Mouse (Mus musculus) forebrain, embryonic 11.5 days (tissue): ENCODE data around the gene Bcan. TPM values are rescaled to one million over a fixed set of nuclear protein-coding genes. Genes with fewer than 3 reads are reported as not detected.
A peak's percentile ranks its signal among the peaks of the same experiment; 100 is the strongest.

ENCODE experiments used
- ATAC-seq: fragments of 200-750 bp; cut with Nextera tagmentation; replicated peaks from 2 replicates; pipeline ENCODE4 v1.8.0; 2017; ENCODE audit warnings: moderate TSS enrichment; ENCODE audit not compliant: low FRiP score
- DNase-seq: peaks from one replicate; pipeline ENCODE4 v3.0.0-alpha.2; 2017; ENCODE audit warnings: low spot score
- H3K27ac ChIP-seq: fragments of 300-500 bp; sonication (generic); 2 replicates; pipeline ENCODE4 v1.5.1; 2014; ENCODE audit warnings: low read depth, low read length
- H3K27me3 ChIP-seq: fragments of 300-500 bp; sonication (generic); 2 replicates; pipeline ENCODE4 v1.6.1; 2014; ENCODE audit warnings: mild to moderate bottlenecking, low read length, mixed read lengths; ENCODE audit not compliant: control insufficient read depth, insufficient read depth
- H3K36me3 ChIP-seq: fragments of 300-500 bp; sonication (generic); 2 replicates; pipeline ENCODE4 v1.6.1; 2014; ENCODE audit warnings: mild to moderate bottlenecking, low read length, moderate library complexity, mixed read lengths; ENCODE audit not compliant: control insufficient read depth, insufficient read depth
- H3K4me1 ChIP-seq: fragments of 300-500 bp; sonication (generic); replicated peaks from 2 replicates; pipeline ENCODE4 v1.6.1; 2014; ENCODE audit warnings: low read length, mixed read lengths; ENCODE audit not compliant: control insufficient read depth, insufficient read depth
- H3K4me2 ChIP-seq: fragments of 300-500 bp; sonication (generic); 2 replicates; pipeline ENCODE4 v1.6.1; 2014; ENCODE audit warnings: low read depth, mild to moderate bottlenecking, low read length, moderate library complexity, mixed read lengths; ENCODE audit not compliant: severe bottlenecking
- H3K4me3 ChIP-seq: fragments of 300-500 bp; sonication (generic); 2 replicates; pipeline ENCODE4 v1.5.1; 2014; ENCODE audit warnings: low read depth, low read length
- H3K9ac ChIP-seq: fragments of 300-500 bp; sonication (generic); 2 replicates; pipeline ENCODE4 v1.6.1; 2014; ENCODE audit warnings: low read length
- H3K9me3 ChIP-seq: fragments of 300-500 bp; sonication (generic); 2 replicates; pipeline ENCODE4 v1.6.1; 2016; ENCODE audit warnings: low read length, mixed read lengths; ENCODE audit not compliant: control insufficient read depth
- WGBS: fragments of 180-500 bp; shearing (Covaris S2); extraction: QIAGEN DNeasy Blood & Tissue Kit; methylation state at CpG from one replicate; pipeline ENCODE4 v1.1.7; 2014; 5-methylcytosine and 5-hydroxymethylcytosine counted together
- polyA plus RNA-seq: library from polyadenylated mRNA; unstranded; fragments of >200 nt; fragmentation: Nextera tagmentation; extraction: Ambion mirVana; gene quantifications from 2 replicates; pipeline ENCODE4 v1.2.1, GENCODE M21; 2014

The Bcan gene
- polyA plus RNA-seq, 1 experiment from 2014 or later: 0.52 TPM

GRCm38 (mm10) chr3:88026823-88027222 lies 26.8 kb upstream of the Bcan start:
- WGBS: 67% methylated on average over 7 of the region's 7 CpGs

GRCm38 (mm10) chr3:88023192-88024074 lies 23.4 kb upstream of the Bcan start:
- H3K27me3 ChIP-seq: peaks cover 58% of the 10 kb centered on the region
- no peaks in the 10 kb centered on the region for H3K36me3 ChIP-seq
- H3K4me2 ChIP-seq: peak overlapping the region; percentile 98
- under 1% methylated on average over 78 of the region's 81 CpGs for WGBS
- ATAC-seq (peak; percentile 70; the same call in 1 of the 2 replicates), DNase-seq (peak; percentile 73)
- peak overlapping the region; percentile 20 for H3K9ac ChIP-seq
- H3K27ac ChIP-seq: no peak overlapping the region
- peaks cover 4% of the 10 kb centered on the region; the same call in 1 of the 2 replicates for H3K9me3 ChIP-seq
- peak overlapping the region; percentile 50 for H3K4me3 ChIP-seq
- peaks cover 12% of the 10 kb centered on the region for H3K4me1 ChIP-seq

More at GRCm38 (mm10) chr3:88026823-88027222, 26.8 kb upstream of the Bcan start:
- Histone ChIP-seq H3K9ac (no peak overlapping the region), H3K4me2 (no peak overlapping the region), H3K9me3 (peaks cover 4% of the 10 kb centered on the region; the same call in 1 of the 2 replicates), H3K36me3 (no peaks in the 10 kb centered on the region), H3K27me3 (peaks cover 37% of the 10 kb centered on the region), H3K4me3 (no peak overlapping the region), H3K4me1 (peaks cover 12% of the 10 kb centered on the region), H3K27ac (no peak overlapping the region)
- DNase-seq: no peak
- ATAC-seq: no peak

- ATAC-seq (peak; percentile 92), DNase-seq (peak; percentile 95)
- Histone ChIP-seq H3K27me3 (peaks cover 58% of the 10 kb centered on the region), H3K27ac (no peak overlapping the region), H3K4me1 (peaks cover 12% of the 10 kb centered on the region), H3K4me2 (peak overlapping the region; percentile 98), H3K4me3 (peak overlapping the region; percentile 50), H3K9ac (peak overlapping the region; percentile 32), H3K36me3 (no peaks in the 10 kb centered on the region), H3K9me3 (no peaks in the 10 kb centered on the region)
- under 1% methylated on average over 66 of the region's 66 CpGs for WGBS
Measured at GRCm38 (mm10) chr3:88022322-88023191, 22.5 kb upstream of the Bcan start.

DNA sequence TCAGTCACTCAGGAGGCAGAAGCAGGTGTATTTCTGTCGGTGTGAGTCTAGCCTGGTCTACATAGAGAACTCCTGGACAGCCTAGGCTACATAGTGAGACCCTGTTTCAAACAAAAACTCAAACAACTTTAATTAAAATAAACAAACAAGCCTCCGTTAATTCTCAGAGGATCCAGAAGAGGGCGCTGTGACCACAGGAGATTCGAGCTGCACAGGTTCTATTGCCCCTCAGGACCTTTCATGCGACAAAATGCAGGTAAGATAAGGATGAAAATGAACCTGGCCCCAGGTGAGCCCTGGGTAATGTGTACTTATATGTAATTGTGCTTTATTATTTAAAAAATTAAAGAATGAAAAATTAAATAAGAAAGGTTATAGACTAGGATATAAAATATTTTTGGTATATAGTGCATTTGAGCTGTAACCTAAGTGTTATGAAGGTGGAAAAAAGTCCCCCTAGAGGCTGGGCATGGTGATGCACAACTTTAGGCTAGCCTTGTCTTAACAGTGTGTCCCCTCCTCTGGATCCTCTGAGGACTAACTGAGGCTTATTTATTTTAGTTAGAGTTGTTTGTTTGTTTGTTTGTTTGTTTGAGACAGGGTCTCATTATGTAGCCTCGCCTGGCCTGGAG lies 10.7 kb upstream of the Bcan start:
- no peaks in the 10 kb centered on the region for H3K4me1 ChIP-seq
- 12% methylated on average over 6 of the region's 6 CpGs for WGBS
- no peak overlapping the region for H3K9ac ChIP-seq
- no peak for DNase-seq
- no peak overlapping the region for H3K27ac ChIP-seq
- H3K9me3 ChIP-seq: no peaks in the 10 kb centered on the region; the same call in 1 of the 2 replicates
- no peak overlapping the region for H3K4me2 ChIP-seq
- no peak overlapping the region for H3K4me3 ChIP-seq
- no peaks in the 10 kb centered on the region for H3K27me3 ChIP-seq
- no peaks in the 10 kb centered on the region for H3K36me3 ChIP-seq
- no peak for ATAC-seq

- Histone ChIP-seq H3K9ac (no peak overlapping the region), H3K9me3 (no peaks in the 10 kb centered on the region; the same call in 1 of the 2 replicates), H3K27me3 (peaks cover 17% of the 10 kb centered on the region), H3K4me1 (no peaks in the 10 kb centered on the region), H3K4me2 (no peak overlapping the region), H3K4me3 (no peak overlapping the region), H3K36me3 (no peaks in the 10 kb centered on the region), H3K27ac (no peak overlapping the region)
- DNase-seq: no peak
- WGBS: 82% methylated on average over 18 of the region's 18 CpGs
- ATAC-seq: no peak
Measured at GRCm38 (mm10) chr3:88005822-88006786, 6.1 kb upstream of the Bcan start.

DNA sequence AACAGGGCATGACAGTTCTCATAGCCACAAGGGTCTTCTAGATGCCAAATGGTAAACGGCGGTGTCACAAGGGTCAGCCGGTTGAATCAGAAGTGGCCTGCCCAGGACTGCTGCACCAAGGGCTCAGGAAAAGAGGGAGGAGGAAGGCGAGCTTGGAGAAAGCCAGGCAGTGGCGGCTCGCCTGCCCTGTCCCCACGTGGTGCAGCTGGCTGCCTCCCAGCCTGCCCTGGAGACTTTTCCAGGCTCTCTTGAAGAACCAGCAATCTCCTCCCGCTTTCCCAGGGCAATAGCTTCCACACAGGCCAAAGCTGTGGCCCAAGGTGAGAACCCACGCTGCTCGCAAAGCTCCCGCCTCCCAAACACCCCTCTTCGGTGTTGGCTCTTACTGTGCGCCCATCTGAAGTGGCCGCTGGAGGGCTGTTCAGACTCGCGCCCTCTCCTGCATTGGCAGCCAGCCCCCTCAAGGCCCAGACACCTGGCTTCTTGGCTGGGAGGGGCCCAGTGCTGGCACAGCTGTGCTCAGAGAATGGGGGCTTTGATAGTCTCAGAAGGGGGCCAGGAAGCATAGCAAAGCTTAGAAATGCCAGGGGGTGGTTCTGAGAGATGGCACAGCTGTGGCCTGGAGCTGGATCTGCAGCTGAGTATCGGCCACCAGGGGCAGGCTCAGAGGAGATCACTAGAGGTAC lies 2.4 kb upstream of the Bcan start:
- no peak for ATAC-seq
- peaks cover 54% of the 10 kb centered on the region for H3K27me3 ChIP-seq
- no peak overlapping the region for H3K4me2 ChIP-seq
- H3K36me3 ChIP-seq: no peaks in the 10 kb centered on the region
- H3K4me1 ChIP-seq: peaks cover 4% of the 10 kb centered on the region; the same call in 1 of the 2 replicates
- no peak overlapping the region for H3K27ac ChIP-seq
- no peaks in the 10 kb centered on the region; the same call in 1 of the 2 replicates for H3K9me3 ChIP-seq
- no peak for DNase-seq
- H3K4me3 ChIP-seq: no peak overlapping the region
- H3K9ac ChIP-seq: no peak overlapping the region
- 5% methylated on average over 17 of the region's 17 CpGs for WGBS

DNA sequence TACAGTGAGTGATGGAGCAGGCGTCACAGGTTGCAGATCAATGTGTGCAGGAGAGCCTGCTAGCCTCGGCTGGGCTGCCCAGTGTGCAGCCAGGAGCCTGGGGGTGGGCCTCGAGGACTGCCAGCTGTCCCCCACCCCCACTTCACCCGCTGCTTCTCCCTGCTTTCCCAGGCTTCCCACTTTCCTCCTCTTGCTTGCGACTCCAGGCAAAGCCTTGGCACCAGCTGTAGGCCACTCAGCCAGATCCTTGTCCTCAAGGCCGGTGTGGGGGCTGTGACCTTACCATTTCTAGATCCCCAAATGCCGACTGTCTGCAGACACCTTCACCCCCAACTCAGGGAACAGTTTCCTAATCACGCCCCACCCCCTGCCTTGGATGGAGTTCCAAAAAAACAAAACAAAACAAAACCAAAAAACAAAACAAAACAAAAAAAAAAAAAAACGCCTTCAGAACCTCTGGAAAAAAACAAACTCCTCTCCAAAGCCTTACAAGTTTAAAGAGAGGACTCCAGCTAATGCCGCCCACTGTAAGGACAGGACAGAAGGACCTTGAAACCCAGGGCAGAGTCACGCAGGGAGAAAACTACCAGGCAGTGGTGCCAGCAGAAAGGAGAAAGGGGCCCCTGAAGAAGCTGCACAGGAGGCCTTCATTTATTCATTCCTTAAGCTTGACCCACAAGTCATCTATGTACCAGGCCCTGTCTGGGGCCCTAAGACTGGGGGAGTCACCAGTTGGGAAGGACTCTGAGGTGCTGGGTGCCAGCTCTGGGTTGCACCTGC lies 976 bp upstream of the Bcan start:
- no peak for DNase-seq
- H3K4me2 ChIP-seq: peak overlapping the region; percentile 86; the same call in 1 of the 2 replicates
- peaks cover 67% of the 10 kb centered on the region for H3K27me3 ChIP-seq
- no peak overlapping the region; the same call in 1 of the 2 replicates for H3K4me3 ChIP-seq
- H3K27ac ChIP-seq: no peak overlapping the region
- H3K36me3 ChIP-seq: no peaks in the 10 kb centered on the region
- no peak for ATAC-seq
- no peak overlapping the region for H3K9ac ChIP-seq
- WGBS: 12% methylated on average over 11 of the region's 11 CpGs
- H3K9me3 ChIP-seq: no peaks in the 10 kb centered on the region; the same call in 1 of the 2 replicates
- H3K4me1 ChIP-seq: peaks cover 13% of the 10 kb centered on the region
